Mouse (Mus musculus): ENCODE measurements around the gene Ephb6. TPM values are rescaled to one million over a fixed set of nuclear protein-coding genes. Genes with fewer than 3 reads are reported as not detected.

The Ephb6 gene
- polyA plus RNA-seq (2015; fragmentation: Nextera tagmentation; extraction: Ambion mirVana), result 4.4 and 4.6 TPM in 2 replicates

GRCm38 (mm10) chr6:41605061-41605793 lies at the start of gene Ephb6:
Gene Ephb6 (plus strand): TSS chr6:41605482.

GRCm38 (mm10) chr6:41636178-41636577 lies 30.9 kb downstream of the Ephb6 start, which contains the start of gene Trpv6:
Gene Trpv6 (minus strand): TSS chr6:41636405.

Other genes starting within 250 kb of the Ephb6 start
- not detected in 2 replicates for gene Prss3, start 227.8 kb upstream of the Ephb6 start, polyA plus RNA-seq (2015; fragmentation: Nextera tagmentation; extraction: Ambion mirVana)
- gene Gm5771, start 213.1 kb upstream of the Ephb6 start, polyA plus RNA-seq (2015; fragmentation: Nextera tagmentation; extraction: Ambion mirVana), result not detected in 2 replicates
- gene Gm10334, start 159.3 kb upstream of the Ephb6 start, polyA plus RNA-seq (2015; fragmentation: Nextera tagmentation; extraction: Ambion mirVana), result not detected in 2 replicates
- gene Prss1, start 146.6 kb upstream of the Ephb6 start, polyA plus RNA-seq (2015; fragmentation: Nextera tagmentation; extraction: Ambion mirVana), result not detected in 2 replicates
- not detected in 2 replicates for gene Prss2, start 83.7 kb upstream of the Ephb6 start, polyA plus RNA-seq (2015; fragmentation: Nextera tagmentation; extraction: Ambion mirVana)
- gene Trpv6, start 30.9 kb downstream of the Ephb6 start, polyA plus RNA-seq (2015; fragmentation: Nextera tagmentation; extraction: Ambion mirVana), result 0.12 and 0.24 TPM in 2 replicates
- gene Trpv5, start 75.3 kb downstream of the Ephb6 start, polyA plus RNA-seq (2015; fragmentation: Nextera tagmentation; extraction: Ambion mirVana), result not detected in 2 replicates
- not detected in 2 replicates for gene Llcfc1, start 78.9 kb downstream of the Ephb6 start, polyA plus RNA-seq (2015; fragmentation: Nextera tagmentation; extraction: Ambion mirVana)
- 0.39 and 0.89 TPM in 2 replicates for gene Kel, start 98.9 kb downstream of the Ephb6 start, polyA plus RNA-seq (2015; fragmentation: Nextera tagmentation; extraction: Ambion mirVana)
- gene Olfr459, start 169.7 kb downstream of the Ephb6 start, polyA plus RNA-seq (2015; fragmentation: Nextera tagmentation; extraction: Ambion mirVana), result not detected in 2 replicates
- not detected in 2 replicates for gene Pip, start 242.1 kb downstream of the Ephb6 start, polyA plus RNA-seq (2015; fragmentation: Nextera tagmentation; extraction: Ambion mirVana)
- not detected in 2 replicates for gene Sval2, start 247.5 kb downstream of the Ephb6 start, polyA plus RNA-seq (2015; fragmentation: Nextera tagmentation; extraction: Ambion mirVana)

All from urinary bladder, postnatal 0 days (tissue).